Mouse (Mus musculus) left cerebral cortex, postnatal 10 days (tissue): ENCODE data around the gene Uvssa. TPM values are rescaled to one million over a fixed set of nuclear protein-coding genes. Genes with fewer than 3 reads are reported as not detected.
A peak's percentile ranks its signal among the peaks of the same experiment; 100 is the strongest.
"Not testable (repeated sequence)": the region's sequence is repeated elsewhere in the genome, so short reads cannot be mapped to it uniquely, and the experiment has no call there.

ENCODE experiments used
- DNase-seq, 2 experiments: peaks; one replicate each; pipeline ENCODE4 v3.0.0; 2021 to 2022; ENCODE audit warnings: low spot score in 2 of 2, mixed read lengths in 1 of 2; ENCODE audit errors: extremely low spot score in 1 of 2
- intact Hi-C: fragments of 180-260 bp; cut with DNase I; formaldehyde crosslinking; loops from one replicate; pipeline ENCODE4 v1.15.1; 2025
- total RNA-seq, 2 experiments: library from RNA; stranded (reverse); gene quantifications; 2 replicates each; pipeline ENCODE4 v1.2.3; 2021

Uvssa gene
- 10 to 100 TPM in 1 of 2 experiments, 1 to 10 TPM in 1; 8.7 to 10.2 TPM for total RNA-seq

DNA sequence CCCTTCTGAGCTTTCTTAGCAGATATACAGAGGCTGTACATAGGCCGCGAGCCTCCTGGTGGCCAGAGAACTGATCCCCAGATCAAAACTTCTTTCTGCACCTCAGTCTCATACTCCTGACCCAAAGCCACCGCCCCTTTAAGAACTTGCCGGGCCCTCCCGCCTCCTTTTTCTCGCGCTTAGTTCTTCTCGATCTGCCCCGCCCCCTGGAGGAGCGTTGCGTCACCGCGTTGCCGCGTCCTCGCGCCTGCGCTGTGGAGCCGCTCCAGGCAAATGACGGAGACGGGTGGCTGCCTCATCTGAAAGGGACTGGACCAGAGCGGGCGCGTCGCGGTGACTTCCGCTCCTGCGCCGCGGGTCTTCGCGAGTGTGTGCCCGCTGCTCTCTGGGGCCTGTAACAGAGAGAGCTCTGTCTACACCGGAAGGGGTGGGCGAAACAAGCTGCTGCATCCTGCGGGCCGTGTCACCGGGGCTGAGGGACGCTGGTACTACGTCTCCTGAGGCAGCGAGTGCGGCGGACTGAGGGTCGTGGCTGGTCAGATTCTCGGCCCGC, at the start of gene Uvssa:
Gene Uvssa (plus strand): TSS at position 248 of the 553 bp plus-strand sequence.
- peak; percentile 98 to 99 for DNase-seq

DNA sequence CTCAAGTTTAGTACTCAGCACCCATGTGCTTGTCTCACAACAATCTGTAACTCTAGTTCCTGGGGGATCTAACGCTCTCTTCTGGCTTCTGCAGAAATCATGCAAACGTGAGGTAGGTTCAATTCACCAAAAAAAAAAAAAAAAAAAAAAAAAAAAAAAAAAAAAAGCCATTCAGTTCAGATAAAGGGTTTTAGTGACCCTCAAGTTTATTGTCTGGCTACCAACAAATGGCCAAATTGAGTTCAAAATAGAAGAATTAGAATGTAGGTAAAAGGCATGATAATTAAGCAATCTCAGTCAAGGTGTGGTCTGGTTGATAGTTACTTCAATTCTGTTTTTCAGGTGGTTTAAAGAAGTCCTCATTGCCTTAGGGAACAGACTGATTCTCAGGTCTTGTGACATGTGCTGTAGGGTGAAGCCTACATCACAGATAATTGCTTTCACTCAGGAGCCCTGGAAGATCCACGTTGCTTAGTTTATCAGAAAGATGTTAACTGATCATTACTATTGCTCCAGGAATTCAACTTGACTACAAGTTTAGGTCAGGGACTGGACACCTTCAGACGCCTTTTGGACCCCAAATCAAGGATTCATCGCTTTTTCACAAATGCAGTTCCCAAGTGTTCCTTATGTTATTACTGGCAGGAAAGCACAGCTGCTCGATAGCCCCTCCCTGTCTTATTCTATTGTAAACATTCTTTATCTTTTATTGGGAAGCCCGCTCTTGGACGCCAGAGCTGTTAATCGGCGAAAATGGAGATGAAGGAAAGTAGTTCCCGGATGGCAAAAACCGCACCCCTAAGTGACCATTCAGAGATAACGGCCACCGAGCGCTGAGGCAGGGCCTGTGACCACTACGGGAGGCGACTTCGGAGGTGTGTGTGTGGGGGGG, 43.7 kb upstream of the Uvssa start:
- intact Hi-C loops: loop anchor here (5.0 kb wide), 2 partner anchors 38 to 57 kb away; no protein-coding TSS in a partner anchor
- DNase-seq: no peak

More for the DNA sequence above, at the start of gene Uvssa:
- intact Hi-C loops: loop anchor here (5.0 kb wide), 1 partner anchor 176 kb away; no protein-coding TSS in a partner anchor

DNA sequence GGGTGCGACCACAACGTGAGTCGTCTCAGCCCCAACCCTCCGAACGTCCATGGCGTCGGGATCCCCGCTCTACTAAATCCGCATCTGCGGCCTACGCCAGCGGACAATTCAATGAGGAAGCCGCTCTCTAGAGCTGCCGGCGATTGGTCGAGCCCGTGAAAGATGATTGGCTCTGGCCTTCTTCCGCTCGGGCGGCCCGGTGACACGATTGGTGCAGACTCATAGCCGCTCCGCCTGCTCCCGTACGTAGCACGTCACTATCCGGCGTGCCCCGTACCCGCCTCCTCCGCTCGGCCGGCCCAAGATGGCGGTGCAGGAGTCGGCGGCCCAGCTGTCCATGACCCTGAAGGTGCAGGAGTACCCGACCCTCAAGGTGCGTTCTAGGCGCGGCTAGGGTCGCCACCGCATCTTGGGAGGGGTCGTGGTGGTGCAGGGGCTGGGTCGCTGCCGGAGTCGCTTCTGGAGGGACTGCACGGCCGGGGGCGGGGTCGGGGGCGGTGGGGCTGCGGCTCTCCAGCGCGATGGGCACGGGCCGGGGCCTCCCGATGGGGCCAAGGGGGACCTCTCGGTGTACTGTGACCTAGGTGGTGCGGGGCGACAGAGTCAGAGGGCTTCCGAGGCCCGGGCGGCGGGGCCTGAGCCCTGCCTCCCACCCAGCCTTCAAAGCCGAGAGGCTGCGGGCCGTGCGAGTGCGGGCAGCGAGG, 42.9 kb upstream of the Uvssa start, which contains the start of gene Maea:
Gene Maea (plus strand): TSS at position 237 of the 704 bp plus-strand sequence.
- DNase-seq: peak; percentile 98
- intact Hi-C loops: loop anchor here (5.0 kb wide), 2 partner anchors 37 to 58 kb away; no protein-coding TSS in a partner anchor

DNA sequence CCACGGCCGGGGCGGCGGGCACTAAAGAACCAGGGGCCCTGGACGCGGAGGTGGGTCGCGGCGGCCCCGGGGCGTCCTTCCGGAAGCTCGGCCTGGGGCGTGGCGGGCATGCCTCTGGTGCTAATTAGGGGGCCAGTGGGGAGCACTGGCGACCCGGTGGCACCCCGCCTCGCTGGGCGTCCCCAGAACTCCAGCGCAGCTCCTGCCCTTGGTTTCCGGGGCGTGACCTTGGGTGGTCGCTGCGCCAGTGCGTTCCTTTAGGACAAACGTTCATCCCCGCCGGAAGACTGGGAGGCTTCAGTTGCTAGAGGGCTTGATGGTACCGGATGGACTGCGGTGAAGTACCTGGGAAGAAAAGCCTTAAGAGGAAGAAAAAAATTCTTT, 42.4 kb upstream of the Uvssa start:
- intact Hi-C loops: loop anchor here (5.0 kb wide), 2 partner anchors 36 to 59 kb away; no protein-coding TSS in a partner anchor
- DNase-seq: peak in 1 of 2 experiments; percentile 66

DNA sequence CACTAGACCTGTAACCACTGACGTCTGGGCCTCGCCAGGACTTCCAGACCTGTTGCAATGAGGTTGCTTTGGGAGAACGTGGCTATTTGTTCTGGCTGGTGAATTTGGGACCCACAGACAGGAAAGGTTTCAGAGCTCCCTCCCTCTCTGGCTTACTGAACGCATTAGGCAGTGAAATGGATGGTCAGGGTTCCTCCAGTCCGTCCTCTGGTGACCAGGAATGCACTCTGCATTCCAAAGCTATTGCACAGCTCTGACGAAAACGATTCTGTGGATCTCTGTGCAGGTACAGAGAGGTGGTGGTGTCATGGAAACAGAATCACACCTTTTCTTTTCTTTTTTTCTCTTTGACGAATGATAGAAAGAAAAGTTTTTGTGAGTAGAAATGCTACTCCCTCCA, 41.1 kb upstream of the Uvssa start:
- intact Hi-C loops: loop anchor here (5.0 kb wide), 2 partner anchors 35 to 60 kb away; no protein-coding TSS in a partner anchor
- no peak for DNase-seq

DNA sequence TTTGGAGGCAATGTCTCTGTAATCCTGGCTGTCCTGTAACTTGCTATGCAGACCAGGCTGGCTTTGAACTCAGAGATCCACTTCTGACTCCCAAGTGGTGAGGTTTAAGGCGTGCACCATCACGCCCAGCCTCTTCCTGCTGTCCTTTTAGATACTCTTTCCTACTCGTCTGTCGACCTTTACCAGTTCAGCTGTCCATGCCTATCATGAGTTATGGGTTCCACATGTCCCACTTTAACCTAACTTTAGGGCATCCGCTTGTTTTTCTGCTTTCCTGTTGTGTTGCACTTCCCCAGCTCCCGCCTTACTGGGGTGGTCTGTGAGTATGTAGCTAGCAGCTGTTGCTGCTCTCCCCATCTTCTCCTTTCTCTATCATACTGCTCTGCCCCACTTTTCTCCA, 37.2 kb upstream of the Uvssa start:
- no peak for DNase-seq
- intact Hi-C loops: no loop called here

DNA sequence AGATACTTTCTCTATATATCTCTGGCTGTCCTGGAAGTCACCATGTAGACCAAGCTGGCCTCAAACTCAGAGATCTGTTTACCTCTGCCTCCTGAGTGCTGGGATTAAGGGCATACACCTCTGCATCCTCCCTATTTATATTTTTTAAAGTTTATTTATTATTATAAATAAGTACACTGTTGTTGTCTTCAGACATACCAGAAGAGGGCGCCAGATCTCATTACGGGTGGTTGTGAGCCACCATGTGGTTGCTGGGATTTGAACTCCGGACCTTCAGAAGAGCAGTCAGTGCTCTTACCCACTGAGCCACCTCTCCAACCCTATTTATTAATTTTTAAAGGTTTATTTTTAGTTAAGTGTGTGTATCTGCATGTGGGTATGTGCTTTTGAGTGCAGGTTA, 36.1 kb upstream of the Uvssa start:
- intact Hi-C loops, DNase-seq: not testable (repeated sequence)

DNA sequence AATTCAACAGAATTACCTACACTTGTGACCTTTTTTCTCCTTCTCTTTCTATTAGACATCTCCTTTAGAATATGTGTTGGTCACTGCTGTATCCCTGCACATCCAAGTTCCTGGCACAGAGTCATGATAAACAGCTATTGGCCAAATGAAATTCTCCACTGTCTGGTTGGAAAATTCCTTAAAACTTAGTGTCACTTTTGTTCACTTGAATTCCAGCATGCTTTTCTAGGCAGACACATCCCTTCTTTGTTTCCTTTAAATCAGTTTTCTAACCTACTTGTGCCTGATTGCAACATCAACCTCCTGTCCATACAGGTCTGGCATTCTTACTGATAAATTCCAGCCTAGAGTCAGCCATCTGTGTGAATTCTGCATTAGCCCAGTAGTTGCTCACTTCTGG, 35.5 kb upstream of the Uvssa start:
- intact Hi-C loops: no loop called here
- no peak for DNase-seq

DNA sequence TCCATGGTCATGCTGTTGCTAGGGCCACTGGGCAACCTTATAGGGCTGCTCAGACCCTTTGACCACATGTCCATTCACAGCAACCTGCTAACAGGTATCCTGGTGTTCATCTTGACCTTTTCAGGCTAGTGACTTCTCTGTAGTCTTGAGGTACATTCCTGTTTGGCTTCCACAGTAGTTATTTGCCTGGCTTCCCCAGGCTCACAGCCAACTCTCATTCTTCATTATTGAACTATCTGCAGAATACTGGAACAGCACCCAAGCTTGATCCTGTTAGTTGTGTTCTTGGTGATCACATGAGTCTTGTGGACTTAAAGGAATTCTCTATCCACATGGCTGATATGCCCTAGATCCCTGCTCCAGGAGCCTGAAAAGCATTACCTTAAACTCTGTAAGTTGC, 34.8 kb upstream of the Uvssa start:
- DNase-seq: no peak
- intact Hi-C loops: no loop called here

DNA sequence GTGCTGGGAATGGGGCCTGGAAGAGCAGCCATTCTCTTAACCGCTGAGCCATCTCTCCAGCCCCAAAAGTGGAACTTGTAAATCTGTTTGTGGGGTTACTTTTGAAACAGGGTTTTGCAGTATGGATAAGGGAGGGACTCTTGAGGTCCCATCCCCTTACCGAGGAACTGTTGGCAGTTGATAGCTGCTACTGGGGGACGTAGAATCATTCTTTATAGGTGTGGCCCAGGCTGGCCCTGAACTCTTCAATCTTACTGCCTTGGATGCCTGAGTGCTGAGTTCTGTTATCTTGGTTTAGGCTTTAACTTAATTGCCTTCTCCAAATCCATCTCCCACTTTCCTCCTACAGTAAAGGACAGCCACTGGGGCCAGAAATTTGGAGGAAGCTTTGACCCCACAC, 34.3 kb upstream of the Uvssa start:
- DNase-seq: no peak
- intact Hi-C loops: no loop called here

DNA sequence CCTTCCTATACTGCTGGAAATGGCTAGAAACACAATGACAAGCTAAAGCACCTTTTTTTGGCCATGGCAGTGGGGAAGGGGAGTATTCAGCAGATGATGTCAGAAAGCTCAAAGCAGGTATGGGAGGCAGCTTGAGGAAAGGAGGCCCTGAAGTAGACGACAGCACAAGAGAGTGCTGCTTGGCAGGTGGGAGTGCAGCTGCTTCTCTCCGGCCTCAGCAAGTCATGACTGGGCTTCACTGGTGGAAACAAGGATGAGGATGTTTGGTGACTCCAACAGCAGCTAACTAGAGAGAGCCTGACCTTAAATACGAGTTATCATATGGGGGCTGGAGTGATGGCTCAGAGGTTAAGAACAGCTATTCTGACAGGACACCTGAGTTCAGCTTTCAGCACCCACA, 30.7 kb upstream of the Uvssa start:
- intact Hi-C loops: no loop called here
- no peak for DNase-seq

DNA sequence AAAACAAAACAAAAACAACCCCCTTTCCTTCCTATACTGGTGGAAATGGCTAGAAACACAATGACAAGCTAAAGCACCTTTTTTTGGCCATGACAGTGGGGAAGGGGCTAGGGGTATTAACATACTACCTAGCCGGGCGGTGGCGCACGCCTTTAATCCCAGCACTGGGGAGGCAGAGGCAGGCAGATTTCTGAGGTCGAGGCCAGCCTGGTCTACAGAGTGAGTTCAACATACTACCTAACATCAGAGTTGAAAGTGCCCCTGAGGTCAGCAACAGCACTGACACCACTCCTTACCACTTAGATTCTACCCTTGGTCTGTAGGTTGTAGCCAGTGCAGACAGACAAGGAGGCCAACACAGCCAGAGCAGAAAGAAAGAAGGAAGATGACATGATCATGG, 29.1 kb upstream of the Uvssa start:
- intact Hi-C loops: no loop called here
- no peak for DNase-seq

DNA sequence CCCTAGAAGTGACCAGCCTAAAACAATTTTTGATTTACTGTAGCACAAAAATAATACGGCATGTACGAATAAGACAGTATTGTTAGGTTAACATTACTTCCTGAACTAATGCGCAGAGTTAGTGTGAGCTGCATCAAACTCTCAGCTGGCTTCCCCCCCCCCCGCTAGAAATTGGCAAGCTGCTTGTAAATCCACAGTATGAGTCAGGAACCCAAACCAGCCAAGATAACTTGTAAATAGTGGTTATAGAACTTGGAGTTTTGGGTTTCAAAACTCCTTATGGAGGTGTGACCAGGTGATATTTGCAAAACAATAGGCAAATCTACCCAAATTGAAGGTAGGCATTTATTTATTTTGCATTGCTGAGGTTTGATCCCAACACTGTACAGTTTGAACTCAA, 28.6 kb upstream of the Uvssa start:
- no peak for DNase-seq
- intact Hi-C loops: no loop called here

DNA sequence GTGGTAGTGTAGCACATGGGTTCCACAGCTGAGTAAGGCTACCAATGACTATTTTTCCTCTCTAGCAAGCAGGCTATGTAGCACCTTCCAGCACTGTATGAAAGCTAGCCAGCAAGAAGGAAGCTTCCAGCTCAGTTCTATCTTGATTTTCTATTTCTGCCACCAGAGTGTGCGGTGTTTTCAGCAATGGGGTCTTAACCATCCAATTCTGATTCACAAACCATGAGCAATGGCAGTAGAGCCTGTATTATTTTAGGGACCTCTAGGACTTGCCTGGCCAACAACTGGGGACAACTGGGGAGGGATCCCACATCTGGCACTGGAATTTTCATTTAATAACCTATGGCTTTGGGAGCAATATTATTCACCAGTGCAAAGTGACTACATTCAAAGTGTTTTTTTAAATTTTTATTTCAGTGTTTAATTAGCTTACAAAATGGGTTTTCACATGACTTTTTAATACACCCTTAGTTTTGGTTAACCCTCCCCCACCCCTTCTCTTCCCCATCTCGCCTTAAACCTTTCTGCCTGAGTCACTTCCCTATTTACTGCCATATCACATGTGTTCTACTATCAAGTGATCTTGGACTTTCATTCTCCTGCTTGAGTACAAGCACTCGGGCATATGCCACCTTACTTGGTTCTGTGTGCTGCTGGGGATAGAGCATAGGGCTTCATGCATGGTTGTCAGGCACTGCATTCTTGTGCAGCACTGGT, 26.6 kb upstream of the Uvssa start:
- DNase-seq: no peak
- intact Hi-C loops: no loop called here

DNA sequence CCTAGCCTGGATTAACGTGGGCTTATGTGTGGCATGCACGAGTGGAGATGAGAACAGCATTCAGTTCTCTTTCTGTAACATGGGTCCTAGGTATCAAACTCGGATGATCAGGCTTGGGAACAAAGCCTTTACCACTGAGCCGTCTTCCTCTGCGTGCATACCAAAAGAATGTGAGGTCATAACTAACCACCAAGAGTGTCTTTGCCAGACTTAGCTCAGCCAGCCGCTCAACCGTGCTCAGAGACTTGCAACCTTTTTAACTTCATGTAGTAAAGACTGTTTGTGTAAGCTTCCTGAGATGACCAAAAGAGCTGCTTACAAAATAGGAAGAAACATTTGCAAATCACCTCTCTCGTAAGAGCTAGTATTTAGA, 26.1 kb upstream of the Uvssa start:
- intact Hi-C loops: no loop called here
- no peak for DNase-seq

DNA sequence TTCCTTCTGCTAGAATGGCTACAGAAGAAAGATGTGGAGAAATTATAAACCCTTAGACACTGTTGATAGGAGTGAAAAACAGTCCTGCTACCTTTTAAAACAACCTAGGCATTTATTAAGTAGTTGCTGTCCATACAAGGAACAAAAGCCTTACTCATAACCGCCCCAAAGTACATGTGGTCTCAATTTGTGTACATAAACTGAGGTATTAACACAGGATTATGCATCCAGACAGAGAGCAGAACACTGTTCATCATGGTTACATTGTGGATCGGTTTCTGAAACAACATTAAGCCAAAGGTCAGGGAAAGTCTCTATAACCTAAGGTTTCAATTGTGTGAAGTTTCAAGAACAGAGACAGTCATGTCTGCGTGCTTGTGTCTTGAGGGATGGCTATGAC, 25.3 kb upstream of the Uvssa start:
- no peak for DNase-seq
- intact Hi-C loops: no loop called here

DNA sequence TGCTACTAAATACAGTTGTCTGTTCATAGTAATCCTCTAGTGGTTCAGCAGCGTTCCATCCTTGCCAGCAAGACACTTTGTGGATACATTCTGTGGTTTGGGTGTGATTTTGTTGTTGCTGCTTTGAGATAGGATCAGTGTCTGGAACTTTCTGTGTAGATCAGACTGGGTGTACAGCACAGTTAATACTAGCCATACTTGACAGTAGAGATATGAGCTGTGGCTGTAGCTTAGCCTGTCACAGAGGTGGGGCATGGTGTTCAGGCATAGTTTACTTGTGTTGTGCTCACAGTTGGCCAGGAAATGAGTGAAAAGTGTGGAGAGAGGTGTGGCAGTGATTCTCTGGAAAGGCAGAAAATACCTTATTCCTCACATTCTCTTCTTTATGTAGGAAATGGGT, 20.9 kb upstream of the Uvssa start:
- intact Hi-C loops: no loop called here
- no peak for DNase-seq

DNA sequence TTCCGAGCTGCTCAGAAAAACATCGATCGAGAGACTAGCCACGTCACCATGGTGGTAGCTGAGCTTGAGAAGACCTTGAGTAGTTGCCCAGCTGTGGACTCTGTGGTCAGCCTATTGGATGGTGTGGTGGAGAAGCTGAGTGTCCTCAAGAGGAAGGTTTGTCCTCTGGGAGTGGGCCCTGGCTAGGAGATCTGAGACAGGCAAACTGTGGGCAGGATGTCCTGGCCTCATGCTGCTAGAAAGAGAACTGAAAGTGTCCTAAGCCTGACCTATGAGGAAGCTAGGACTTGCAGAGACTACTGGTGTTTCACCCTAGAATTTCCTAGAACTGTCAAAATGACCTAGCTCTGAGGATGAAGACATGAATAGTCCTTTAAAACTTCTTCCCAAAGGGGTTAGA, 19.9 kb upstream of the Uvssa start:
- DNase-seq: peak in 1 of 2 experiments; percentile 36
- intact Hi-C loops: no loop called here

DNA sequence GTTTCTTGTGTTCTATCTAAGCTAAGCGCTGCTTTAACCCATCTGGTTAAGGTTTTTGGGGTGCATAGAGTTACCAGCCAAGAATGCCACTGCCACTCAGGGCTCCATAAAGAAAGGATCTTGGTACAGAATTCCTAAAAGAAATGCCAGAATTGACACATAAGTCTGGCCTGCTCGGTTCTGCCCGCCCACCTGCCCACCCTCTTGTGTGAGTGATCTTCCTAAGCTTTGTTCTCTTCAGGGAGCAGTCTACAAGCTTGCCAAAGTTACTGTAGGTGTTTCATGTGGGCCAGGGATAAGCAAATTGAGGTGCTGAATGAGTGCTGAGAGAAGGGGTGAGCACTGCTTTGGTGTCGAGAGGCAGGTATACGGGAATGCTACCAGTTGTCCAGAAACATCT, 15.1 kb upstream of the Uvssa start:
- intact Hi-C loops: no loop called here
- DNase-seq: no peak
